Mouse (Mus musculus): ENCODE data around the gene Pdik1l. TPM values are rescaled to one million over a fixed set of nuclear protein-coding genes. Genes with fewer than 3 reads are reported as not detected.

Pdik1l gene
- polyA plus RNA-seq, 1 experiment: 3.4 TPM

GRCm38 (mm10) chr4:134293061-134293691 is 5.5 kb upstream of the Pdik1l start:
- no peak overlapping the region for H3K4me3 ChIP-seq (ENCODE audit: insufficient read depth, low read depth, low read length)
- TF ChIP-seq CTCF (conservative IDR thresholded peaks at IDR 0.05; ENCODE audit: insufficient read depth, insufficient read length, low read depth, low read length) (no peak), POLR2A (IDR thresholded peaks at IDR 0.05; ENCODE audit: low read depth, low read length) (no peak)
- WGBS: 66% methylated on average over 18 of the region's 18 CpGs
- no peaks in the 10 kb centered on the region for H3K36me3 ChIP-seq (ENCODE audit: control insufficient read depth, insufficient read depth, low read length)
- H3K27ac ChIP-seq (ENCODE audit: insufficient read depth, low read depth, low read length): no peak overlapping the region
- H3K27me3 ChIP-seq (replicated peaks; ENCODE audit: control insufficient read depth, insufficient read depth, low read length): no peaks in the 10 kb centered on the region
- peaks cover 11% of the 10 kb centered on the region; the same call in 1 of the 2 replicates for H3K4me1 ChIP-seq (ENCODE audit: control insufficient read depth, insufficient read depth, low read length)
- DNase-seq: no peak

GRCm38 (mm10) chr4:134292067-134292466 is 4.4 kb upstream of the Pdik1l start:
- 23% methylated on average over 7 of the region's 7 CpGs for WGBS
- peaks cover 6% of the 10 kb centered on the region; the same call in 1 of the 2 replicates for H3K4me1 ChIP-seq (ENCODE audit: control insufficient read depth, insufficient read depth, low read length)
- DNase-seq: peak; percentile 74
- H3K4me3 ChIP-seq (ENCODE audit: insufficient read depth, low read depth, low read length): no peak overlapping the region
- H3K36me3 ChIP-seq (ENCODE audit: control insufficient read depth, insufficient read depth, low read length): no peaks in the 10 kb centered on the region
- H3K27me3 ChIP-seq (replicated peaks; ENCODE audit: control insufficient read depth, insufficient read depth, low read length): no peaks in the 10 kb centered on the region
- TF ChIP-seq CTCF (conservative IDR thresholded peaks at IDR 0.05; ENCODE audit: insufficient read depth, insufficient read length, low read depth, low read length): peak; percentile 93
- no peak for TF ChIP-seq POLR2A (IDR thresholded peaks at IDR 0.05; ENCODE audit: low read depth, low read length)
- H3K27ac ChIP-seq (ENCODE audit: insufficient read depth, low read depth, low read length): no peak overlapping the region

- 27% methylated on average over 11 of the region's 11 CpGs for WGBS
- peak overlapping the region; percentile 92; the same call in 1 of the 2 replicates for H3K27ac ChIP-seq (ENCODE audit: insufficient read depth, low read depth, low read length)
- DNase-seq: peak; percentile 31
These were observed 932 bp upstream of the Pdik1l start for GRCm38 (mm10) chr4:134288397-134289256.

GRCm38 (mm10) chr4:134287168-134287564 is 529 bp downstream of the Pdik1l start:
- Histone ChIP-seq H3K4me1 (ENCODE audit: control insufficient read depth, insufficient read depth, low read length) (peaks cover 6% of the 10 kb centered on the region; the same call in 1 of the 2 replicates), H3K27ac (ENCODE audit: insufficient read depth, low read depth, low read length) (peak overlapping the region; percentile 92), H3K36me3 (ENCODE audit: control insufficient read depth, insufficient read depth, low read length) (no peaks in the 10 kb centered on the region), H3K27me3 (replicated peaks; ENCODE audit: control insufficient read depth, insufficient read depth, low read length) (no peaks in the 10 kb centered on the region), H3K4me3 (ENCODE audit: insufficient read depth, low read depth, low read length) (peak overlapping the region; percentile 96)
- peak; percentile 13 for TF ChIP-seq POLR2A (IDR thresholded peaks at IDR 0.05; ENCODE audit: low read depth, low read length)
- TF ChIP-seq CTCF (conservative IDR thresholded peaks at IDR 0.05; ENCODE audit: insufficient read depth, insufficient read length, low read depth, low read length): 0 out of 2 replicates have a peak, but pooled peaks have one; percentile 20
- DNase-seq: peak; percentile 97
- under 1% methylated on average over 59 of the region's 59 CpGs for WGBS

More at GRCm38 (mm10) chr4:134288397-134289256, 932 bp upstream of the Pdik1l start:
- Histone ChIP-seq H3K4me1 (ENCODE audit: control insufficient read depth, insufficient read depth, low read length) (peaks cover 6% of the 10 kb centered on the region; the same call in 1 of the 2 replicates), H3K4me3 (ENCODE audit: insufficient read depth, low read depth, low read length) (no peak overlapping the region; the same call in 1 of the 2 replicates), H3K27me3 (replicated peaks; ENCODE audit: control insufficient read depth, insufficient read depth, low read length) (no peaks in the 10 kb centered on the region), H3K36me3 (ENCODE audit: control insufficient read depth, insufficient read depth, low read length) (no peaks in the 10 kb centered on the region)
- TF ChIP-seq CTCF (conservative IDR thresholded peaks at IDR 0.05; ENCODE audit: insufficient read depth, insufficient read length, low read depth, low read length) (no peak), POLR2A (IDR thresholded peaks at IDR 0.05; ENCODE audit: low read depth, low read length) (no peak)

GRCm38 (mm10) chr4:134286226-134287167 is 1.2 kb downstream of the Pdik1l start:
- no peak for TF ChIP-seq POLR2A (IDR thresholded peaks at IDR 0.05; ENCODE audit: low read depth, low read length)
- no peak for TF ChIP-seq CTCF (conservative IDR thresholded peaks at IDR 0.05; ENCODE audit: insufficient read depth, insufficient read length, low read depth, low read length)
- no peaks in the 10 kb centered on the region for H3K36me3 ChIP-seq (ENCODE audit: control insufficient read depth, insufficient read depth, low read length)

GRCm38 (mm10) chr4:134284942-134285341 is 2.8 kb downstream of the Pdik1l start:
- no peak overlapping the region for H3K4me3 ChIP-seq (ENCODE audit: insufficient read depth, low read depth, low read length)
- H3K27me3 ChIP-seq (replicated peaks; ENCODE audit: control insufficient read depth, insufficient read depth, low read length): no peaks in the 10 kb centered on the region
- H3K36me3 ChIP-seq (ENCODE audit: control insufficient read depth, insufficient read depth, low read length): no peaks in the 10 kb centered on the region; the same call in 1 of the 2 replicates
- DNase-seq: peak; percentile 11
- H3K27ac ChIP-seq (ENCODE audit: insufficient read depth, low read depth, low read length): no peak overlapping the region
- 96% methylated on average over 2 of the region's 2 CpGs for WGBS
- peaks cover 6% of the 10 kb centered on the region; the same call in 1 of the 2 replicates for H3K4me1 ChIP-seq (ENCODE audit: control insufficient read depth, insufficient read depth, low read length)
- TF ChIP-seq CTCF (conservative IDR thresholded peaks at IDR 0.05; ENCODE audit: insufficient read depth, insufficient read length, low read depth, low read length) (no peak), POLR2A (IDR thresholded peaks at IDR 0.05; ENCODE audit: low read depth, low read length) (no peak)

More at GRCm38 (mm10) chr4:134286226-134287167, 1.2 kb downstream of the Pdik1l start:
- DNase-seq: no peak
- peak overlapping the region; percentile 44; the same call in 1 of the 2 replicates for H3K27ac ChIP-seq (ENCODE audit: insufficient read depth, low read depth, low read length)
- H3K4me1 ChIP-seq (ENCODE audit: control insufficient read depth, insufficient read depth, low read length): peaks cover 6% of the 10 kb centered on the region; the same call in 1 of the 2 replicates
- WGBS: 1% methylated on average over 59 of the region's 59 CpGs
- no peaks in the 10 kb centered on the region for H3K27me3 ChIP-seq (replicated peaks; ENCODE audit: control insufficient read depth, insufficient read depth, low read length)
- H3K4me3 ChIP-seq (ENCODE audit: insufficient read depth, low read depth, low read length): peak overlapping the region; percentile 96
